Mouse (Mus musculus) mouse embryonic stem cell (cell line): ENCODE measurements around the gene Egflam.

ENCODE experiments used
- in situ Hi-C, 2 experiments: fragments of 300-500 bp; cut with MboI; formaldehyde crosslinking; loops; 1 replicate in 1 of 2; 3 replicates in 1 of 2; pipeline ENCODE4 v1.14.3; 2019 to 2020; ENCODE audit warnings: low sequenced_read_pairs in 2 of 2, low pct_unique_long_range_greater_than_20kb in 1 of 2, mixed read lengths in 1 of 2; ENCODE audit not compliant: unreplicated experiment in 1 of 2

Gene Egflam

DNA sequence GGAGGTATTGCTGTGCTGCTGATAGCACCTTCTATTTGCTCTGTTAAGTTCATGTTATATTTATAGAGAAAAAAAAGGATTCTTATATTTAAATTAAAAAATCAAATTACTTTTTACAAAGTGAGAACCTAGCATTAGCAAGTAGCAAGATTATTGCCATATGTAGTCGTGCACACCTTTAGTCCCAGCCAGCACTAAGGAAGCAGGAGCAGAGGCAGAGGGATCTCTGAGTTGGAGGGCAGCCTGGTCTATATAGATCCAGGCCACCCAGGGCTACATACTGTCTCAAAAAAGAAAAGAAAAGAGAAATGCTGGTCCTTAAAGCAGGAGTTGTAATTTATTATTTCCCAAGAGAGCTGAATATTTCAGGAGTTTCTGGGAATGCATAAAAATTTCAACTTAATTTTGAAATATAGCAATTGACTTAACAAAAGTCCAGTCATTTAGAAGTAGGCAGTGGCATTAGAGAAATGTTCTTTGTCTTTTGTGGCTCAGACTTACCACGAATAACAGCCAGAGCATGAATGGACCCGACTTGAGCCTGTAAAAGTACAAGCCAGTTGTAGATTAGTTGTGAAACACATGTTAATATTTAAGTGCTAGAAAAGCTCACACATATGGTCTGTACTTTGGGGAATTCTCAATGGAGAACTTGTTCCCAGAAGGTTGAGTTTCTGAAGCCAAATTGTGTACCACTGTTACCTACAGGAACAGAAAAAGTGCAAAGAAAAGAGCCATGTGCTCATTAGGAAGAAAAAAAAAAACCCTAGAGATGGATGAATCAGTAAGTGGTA, 200.3 kb downstream of the Egflam start:
- in situ Hi-C loops = no loop called here

- in situ Hi-C loops = no loop called here
Measured at GRCm38 (mm10) chr15:7194748-7195221, 203.4 kb downstream of the Egflam start.

- in situ Hi-C loops = no loop called here
Measured at GRCm38 (mm10) chr15:7194147-7194720, 204.0 kb downstream of the Egflam start.

- in situ Hi-C loops = no loop called here
Measured at GRCm38 (mm10) chr15:7192582-7192981, 205.6 kb downstream of the Egflam start.

- in situ Hi-C loops = no loop called here
Measured at GRCm38 (mm10) chr15:7191074-7191473, 207.1 kb downstream of the Egflam start.

DNA sequence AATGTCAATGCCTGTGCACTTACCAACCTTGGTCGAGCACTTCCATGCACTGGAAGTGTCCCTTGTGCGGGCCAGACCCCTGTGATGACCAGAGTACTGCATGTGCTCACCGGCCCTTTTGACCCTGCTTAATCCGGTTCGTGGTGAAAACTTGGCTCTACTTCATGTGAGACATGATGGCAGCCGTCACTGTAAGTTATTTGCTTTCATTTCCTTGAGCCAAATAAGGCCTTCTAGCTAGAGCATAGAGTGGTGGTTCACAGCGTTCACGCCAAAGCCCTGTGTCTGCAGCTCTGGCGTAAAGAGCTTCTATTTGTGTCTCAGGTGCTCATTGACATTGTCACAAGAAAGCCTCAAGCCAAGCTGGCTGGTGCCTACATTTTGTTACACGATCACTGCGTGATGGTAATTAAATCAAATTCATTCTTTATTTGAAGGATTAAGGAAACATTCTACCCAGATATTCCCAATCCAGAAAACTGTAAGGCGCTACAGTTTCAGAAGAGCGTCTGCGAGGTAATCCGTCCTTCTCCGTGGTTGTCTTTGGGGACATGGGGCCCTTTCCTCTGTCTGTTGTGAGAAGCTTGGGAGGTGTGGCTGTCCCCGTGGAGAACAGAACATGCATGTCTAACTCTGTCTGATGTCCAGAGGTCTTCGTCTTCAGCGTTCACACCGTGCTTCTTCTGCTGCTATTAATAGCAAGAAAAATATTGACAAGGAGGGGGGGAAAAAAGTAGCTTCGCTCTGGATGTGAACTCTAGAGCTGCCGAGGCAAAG, 208.3 kb downstream of the Egflam start:
- in situ Hi-C loops = no loop called here

- in situ Hi-C loops = no loop called here
Measured at GRCm38 (mm10) chr15:7187682-7188081, 210.5 kb downstream of the Egflam start.

DNA sequence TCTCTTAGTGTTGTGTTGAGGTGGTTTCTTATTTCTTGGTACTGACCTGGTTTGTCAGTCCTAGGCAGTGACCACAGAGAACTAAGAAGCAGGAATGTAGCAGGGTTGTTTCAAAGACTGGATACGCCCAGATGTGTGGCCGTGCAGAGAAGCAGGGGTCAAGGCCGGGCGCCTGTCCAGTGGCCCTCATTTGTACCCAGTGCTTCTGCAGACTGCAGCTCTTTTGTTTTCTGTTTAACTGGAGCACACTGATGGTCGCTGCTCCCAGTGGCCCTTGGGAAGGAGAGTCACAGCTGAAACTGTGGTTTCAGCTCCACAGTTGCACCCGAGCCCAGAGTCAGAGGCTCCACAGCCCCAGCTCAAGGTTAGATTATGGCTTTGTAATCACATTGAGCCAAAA, 217.6 kb downstream of the Egflam start:
- in situ Hi-C loops = no loop called here

GRCm38 (mm10) chr15:7173776-7174175, 224.4 kb downstream of the Egflam start:
- in situ Hi-C loops = no loop called here

DNA sequence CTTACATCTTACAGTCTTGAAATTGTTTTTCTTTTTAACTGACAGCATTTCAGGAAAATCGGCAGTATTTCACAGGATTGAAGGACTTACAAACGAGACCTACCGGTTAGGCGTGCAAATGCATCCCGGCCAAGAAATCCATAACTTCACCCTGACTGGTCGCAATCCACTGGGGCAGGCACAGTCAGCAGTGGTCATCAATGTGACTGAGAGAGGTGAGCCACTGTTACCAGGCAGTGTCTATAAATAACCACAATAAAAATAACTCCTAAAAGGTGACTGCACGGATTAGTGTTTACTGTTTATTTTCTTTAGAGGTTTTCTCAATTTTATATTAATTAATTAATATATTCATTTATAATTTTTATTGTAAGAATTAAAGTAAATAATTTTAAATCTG, 224.8 kb downstream of the Egflam start:
- in situ Hi-C loops = no loop called here

- in situ Hi-C loops = no loop called here
Measured at GRCm38 (mm10) chr15:7172875-7173274, 225.3 kb downstream of the Egflam start.

GRCm38 (mm10) chr15:7167906-7168532, 230.2 kb downstream of the Egflam start:
- in situ Hi-C loops = no loop called here

DNA sequence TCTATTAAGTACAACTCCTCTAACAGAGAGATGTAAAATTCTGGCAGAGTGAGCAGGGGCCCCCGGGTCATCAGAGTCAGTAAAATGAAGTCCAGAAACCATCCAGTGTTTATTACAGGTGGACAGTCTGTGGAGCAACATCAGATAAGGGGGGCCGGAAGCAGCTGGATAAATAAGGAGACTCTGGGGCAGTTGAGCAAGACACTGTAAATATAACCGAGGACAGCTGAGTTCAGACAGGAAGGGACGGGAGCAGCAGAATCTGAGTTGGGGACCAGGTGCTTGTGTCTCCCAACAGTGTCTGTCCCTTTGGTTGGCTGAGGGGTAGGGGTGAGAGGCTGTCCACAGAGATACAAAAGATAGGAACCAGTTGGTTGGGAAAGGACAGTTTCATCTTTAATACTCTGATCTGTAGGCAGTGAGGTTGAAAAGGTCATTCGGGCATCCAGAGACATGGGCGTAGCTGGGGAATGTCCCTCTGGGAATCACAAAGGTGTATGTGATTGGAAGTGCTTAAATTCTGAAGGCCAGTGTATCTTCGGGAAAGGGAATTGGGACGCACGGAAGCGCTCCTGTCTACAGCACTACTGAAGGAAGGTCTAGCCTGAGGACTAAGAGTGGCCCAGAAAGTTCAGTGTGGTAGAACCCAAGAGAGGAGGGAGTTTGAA, 230.8 kb downstream of the Egflam start:
- in situ Hi-C loops = no loop called here

- in situ Hi-C loops = no loop called here
Measured at GRCm38 (mm10) chr15:7166735-7167134, 231.5 kb downstream of the Egflam start.

DNA sequence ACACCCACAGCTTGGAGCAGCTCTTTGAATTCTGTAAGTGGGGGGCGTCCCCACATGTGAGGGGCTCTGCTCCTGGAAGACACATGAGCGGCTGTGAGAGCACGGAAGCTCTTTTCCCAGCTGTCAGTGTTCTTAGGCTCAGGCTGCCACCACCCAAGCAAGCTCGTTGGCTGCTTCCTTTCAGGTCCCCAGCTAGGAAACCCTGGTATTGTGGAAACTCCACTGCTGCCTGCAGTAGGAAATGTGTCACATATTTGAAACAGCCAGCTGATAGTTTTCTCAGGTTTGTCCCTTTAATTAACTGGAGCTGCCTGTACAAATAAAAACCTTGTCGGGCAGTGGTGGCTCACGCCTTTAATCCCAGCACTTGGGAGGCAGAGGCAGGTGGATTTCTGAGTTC, 234.3 kb downstream of the Egflam start:
- in situ Hi-C loops = no loop called here

GRCm38 (mm10) chr15:7160321-7160720, 237.9 kb downstream of the Egflam start:
- in situ Hi-C loops = no loop called here

- in situ Hi-C loops = no loop called here
Measured at GRCm38 (mm10) chr15:7159869-7160268, 238.3 kb downstream of the Egflam start.

- in situ Hi-C loops = no loop called here
Measured at GRCm38 (mm10) chr15:7157658-7158057, 240.5 kb downstream of the Egflam start.
